ENCODE assay signal across 23 mouse cellular contexts in the genomic region with DNA sequence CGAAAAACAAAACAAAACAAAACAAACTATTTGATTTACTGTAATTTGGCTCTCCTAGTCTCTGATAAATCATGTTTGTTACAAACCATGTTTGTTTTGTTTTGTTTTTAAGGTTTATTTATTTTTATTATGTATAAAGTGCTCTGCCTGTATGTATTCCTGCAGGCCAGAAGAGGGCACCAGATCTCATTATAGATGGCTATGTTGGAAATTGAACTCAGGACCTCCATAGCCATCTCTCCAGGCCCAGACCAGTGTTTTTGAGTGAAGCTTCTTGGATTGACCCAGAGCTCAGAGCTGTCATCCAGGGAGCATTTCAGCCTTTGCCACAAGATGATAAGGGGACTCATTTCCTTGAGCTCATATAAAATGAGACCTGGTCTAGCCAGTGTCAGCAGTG. TPM values are rescaled to one million over a fixed set of nuclear protein-coding genes. Genes with fewer than 3 reads are reported as not detected.
DNase-seq lines count a peak whose midpoint lies in the region; ATAC-seq and TF ChIP-seq lines count a peak whose summit lies in the region.
"Had no signal": no experiment of that assay in that cellular context is flagged by ENCODE, and none has a peak within 500 bp of the region (broad histone marks: within the 10 kb centered on the region; RNA-seq: fewer than 3 reads in every experiment).

No protein-coding gene starts in this region.

- H3K9ac ChIP-seq in heart, postnatal 0 days (replicated peaks; ENCODE audit: low read depth, low read length), result no peak overlapping the region
- no peak overlapping the region for H3K9ac ChIP-seq in liver, postnatal 0 days (replicated peaks)
- H3K9ac ChIP-seq: liver, embryonic 15.5 days; neural tube, embryonic 12.5 days had no signal

- H3K27me3 ChIP-seq in heart, postnatal 0 days (ENCODE audit: control insufficient read depth, insufficient read depth, low read length), result no peaks in the 10 kb centered on the region
- no peaks in the 10 kb centered on the region for H3K27me3 ChIP-seq in liver, postnatal 0 days (ENCODE audit: insufficient read depth, low read length)
- no peaks in the 10 kb centered on the region for H3K27me3 ChIP-seq in E14TG2a.4 (ENCODE audit: insufficient read depth, low read length)
- H3K27me3 ChIP-seq in splenic B cell, adult 2 months (ENCODE audit: control insufficient read depth, insufficient read depth, low read length, poor library complexity, severe bottlenecking), result no peaks in the 10 kb centered on the region
- H3K27me3 ChIP-seq: liver, embryonic 15.5 days; neural tube, embryonic 12.5 days had no signal

- ATAC-seq in heart, postnatal 0 days (ENCODE audit: insufficient read depth, low read depth), result no peak
- no peak for ATAC-seq in liver, postnatal 0 days
- ATAC-seq: forebrain, embryonic 16.5 days; inflammation-experienced regulatory T-cells, adult 6 months; midbrain, embryonic 16.5 days had no signal

- H3K4me1 ChIP-seq in heart, postnatal 0 days (ENCODE audit: control insufficient read depth, insufficient read depth), result peaks cover 12% of the 10 kb centered on the region; the same call in 1 of the 2 replicates
- no peaks in the 10 kb centered on the region for H3K4me1 ChIP-seq in liver, postnatal 0 days (ENCODE audit: insufficient read depth)
- H3K4me1 ChIP-seq in E14TG2a.4 (replicated peaks; ENCODE audit: low read depth, low read length), result peaks cover 14% of the 10 kb centered on the region
- H3K4me1 ChIP-seq: liver, embryonic 15.5 days; neural tube, embryonic 12.5 days had no signal

- no peak overlapping the region for H3K4me2 ChIP-seq in heart, postnatal 0 days (ENCODE audit: low read depth, low read length)
- no peak overlapping the region for H3K4me2 ChIP-seq in liver, postnatal 0 days (ENCODE audit: low read depth, low read length)
- H3K4me2 ChIP-seq: liver, embryonic 15.5 days; neural tube, embryonic 12.5 days had no signal

- no peak for DNase-seq in heart, postnatal 0 days (ENCODE audit: low spot score)
- no peak for DNase-seq in heart, adult 18-20 months
- DNase-seq in liver, postnatal 0 days, result no peak
- DNase-seq in liver, result no peak
- DNase-seq in splenic B cell, adult 2 months (ENCODE audit: low read depth, low spot score), result peak; percentile 29
- DNase-seq in left cerebral cortex, postnatal 10 days (ENCODE audit: extremely low spot score in 1 of 2, low spot score in 2 of 2), result no peak
- DNase-seq: cerebellum, adult 11 months; cerebellum, postnatal 36 days; gastrocnemius, postnatal 10 days; heart, postnatal 36 days; kidney, postnatal 14 days; layer of hippocampus, adult 9-11 months; thymus, postnatal 14 days had no signal

- no peak overlapping the region for H3K27ac ChIP-seq in heart, postnatal 0 days (ENCODE audit: low read depth)
- no peak overlapping the region for H3K27ac ChIP-seq in liver, postnatal 0 days (ENCODE audit: low read depth)
- H3K27ac ChIP-seq: embryonic facial prominence, embryonic 10.5 days; liver, embryonic 15.5 days; macrophage; neural tube, embryonic 12.5 days had no signal

- peaks cover 4% of the 10 kb centered on the region; the same call in 1 of the 2 replicates for H3K36me3 ChIP-seq in heart, postnatal 0 days (replicated peaks; ENCODE audit: control insufficient read depth, insufficient read depth, low read length)
- peaks cover 16% of the 10 kb centered on the region; the same call in 1 of the 2 replicates for H3K36me3 ChIP-seq in liver, postnatal 0 days (replicated peaks; ENCODE audit: insufficient read depth, low read length)
- H3K36me3 ChIP-seq in E14TG2a.4 (ENCODE audit: insufficient read depth, low read length), result no peaks in the 10 kb centered on the region
- H3K36me3 ChIP-seq in splenic B cell, adult 2 months (ENCODE audit: control insufficient read depth, insufficient read depth, low read length, poor library complexity, severe bottlenecking), result peaks cover 1% of the 10 kb centered on the region; the same call in 1 of the 2 replicates
- H3K36me3 ChIP-seq: neural tube, embryonic 12.5 days had no signal

- intact Hi-C loops in left cerebral cortex, postnatal 10 days (cut with DNase I), result loop anchor here (10.0 kb wide), 1 partner anchor 92 kb away; no protein-coding TSS in a partner anchor

- no peak overlapping the region for H3K4me3 ChIP-seq in heart, postnatal 0 days (ENCODE audit: low read depth, low read length)
- H3K4me3 ChIP-seq in liver, postnatal 0 days (ENCODE audit: low read depth, low read length), result no peak overlapping the region
- H3K4me3 ChIP-seq in E14TG2a.4 (replicated peaks; ENCODE audit: low read length), result no peak overlapping the region
- H3K4me3 ChIP-seq: embryonic facial prominence, embryonic 10.5 days; erythroblast, embryonic 14.5 days; liver, embryonic 15.5 days; neural tube, embryonic 12.5 days had no signal

- TF ChIP-seq EP300 in heart, postnatal 0 days (IDR thresholded peaks at IDR 0.05; ENCODE audit: low read depth), result no peak
- no peak for TF ChIP-seq EP300 in liver, postnatal 0 days (IDR thresholded peaks at IDR 0.05; ENCODE audit: low read depth)

- peak; percentile 38; the same call in 1 of the 2 replicates for TF ChIP-seq CTCF in heart, postnatal 0 days (IDR thresholded peaks at IDR 0.05; ENCODE audit: low read depth)
- peak; percentile 59 for TF ChIP-seq CTCF in liver, postnatal 0 days (IDR thresholded peaks at IDR 0.05; ENCODE audit: low read depth)
- peak; percentile 34 for TF ChIP-seq CTCF in E14TG2a.4 (conservative IDR thresholded peaks at IDR 0.05; ENCODE audit: low read length)

- WGBS in heart, postnatal 0 days, result 74% methylated on average over 1 of the region's 1 CpGs
- 86% methylated on average over 1 of the region's 1 CpGs for WGBS in liver, postnatal 0 days (ENCODE audit: insufficient replicate concordance)

- no peaks in the 10 kb centered on the region for H3K9me3 ChIP-seq in heart, postnatal 0 days (replicated peaks; ENCODE audit: control insufficient read depth, low read length)
- H3K9me3 ChIP-seq in liver, postnatal 0 days (ENCODE audit: low read length), result no peaks in the 10 kb centered on the region
- no peaks in the 10 kb centered on the region for H3K9me3 ChIP-seq in E14TG2a.4 (ENCODE audit: low read length)
- H3K9me3 ChIP-seq: embryonic facial prominence, embryonic 10.5 days; liver, embryonic 15.5 days; neural tube, embryonic 12.5 days had no signal

RNA-seq across cellular contexts. Expression of a gene that starts 42.0 kb away (rescaled TPM):
- total RNA-seq in heart, postnatal 0 days (2014; rRNA removed; ENCODE audit: low replicate concordance), result 0.62 TPM in 1 of 2 replicates, not detected in the other
- 1.0 and 1.8 TPM in 2 replicates for polyA plus RNA-seq in heart, postnatal 0 days (2015; fragmentation: Nextera tagmentation; extraction: Ambion mirVana)
- not detected for total RNA-seq in heart, adult 18-20 months (2021)
- 27,203 and 27,647 TPM in 2 replicates for polyA plus RNA-seq in liver, postnatal 0 days (2015; fragmentation: Nextera tagmentation; extraction: Ambion mirVana)
- under 1 TPM; 0.47 to 0.56 TPM for total RNA-seq in left cerebral cortex, postnatal 10 days (2021)
- total RNA-seq: heart, postnatal 36 days; left cerebral cortex, postnatal 25 days had no signal
- polyA plus RNA-seq: inflammation-experienced regulatory T-cells, adult 6 months; macrophage had no signal

RNA-seq across cellular contexts. Expression of a gene that starts 49.0 kb away (rescaled TPM):
- not detected in 2 replicates for total RNA-seq in heart, postnatal 0 days (2014; rRNA removed; ENCODE audit: low replicate concordance)
- polyA plus RNA-seq in heart, postnatal 0 days (2015; fragmentation: Nextera tagmentation; extraction: Ambion mirVana), result not detected in 2 replicates
- total RNA-seq in heart, adult 18-20 months (2021), result 1 to 10 TPM in 1 of 2 experiments, not detected in 1; 1.2 TPM
- polyA plus RNA-seq in liver, postnatal 0 days (2015; fragmentation: Nextera tagmentation; extraction: Ambion mirVana), result 453 and 541 TPM in 2 replicates
- total RNA-seq in left cerebral cortex, postnatal 10 days (2021), result not detected
- total RNA-seq: gastrocnemius, postnatal 10 days; heart, postnatal 36 days had no signal
- polyA plus RNA-seq: embryonic facial prominence, embryonic 10.5 days; erythroblast, embryonic 14.5 days; forebrain, embryonic 16.5 days; inflammation-experienced regulatory T-cells, adult 6 months; macrophage; midbrain, embryonic 16.5 days; neural tube, embryonic 12.5 days had no signal

RNA-seq across cellular contexts. Expression of a gene that starts 54.1 kb away (rescaled TPM):
- 0.89 and 6.6 TPM in 2 replicates for total RNA-seq in heart, postnatal 0 days (2014; rRNA removed; ENCODE audit: low replicate concordance)
- polyA plus RNA-seq in heart, postnatal 0 days (2015; fragmentation: Nextera tagmentation; extraction: Ambion mirVana), result not detected in 2 replicates
- not detected for total RNA-seq in heart, adult 18-20 months (2021)
- polyA plus RNA-seq in liver, postnatal 0 days (2015; fragmentation: Nextera tagmentation; extraction: Ambion mirVana), result 256 and 423 TPM in 2 replicates
- not detected for total RNA-seq in left cerebral cortex, postnatal 10 days (2021)
- total RNA-seq: gastrocnemius, postnatal 10 days; heart, postnatal 36 days; left cerebral cortex, postnatal 25 days had no signal
- polyA plus RNA-seq: embryonic facial prominence, embryonic 10.5 days; erythroblast, embryonic 14.5 days; forebrain, embryonic 16.5 days; inflammation-experienced regulatory T-cells, adult 6 months; macrophage; midbrain, embryonic 16.5 days; neural tube, embryonic 12.5 days had no signal
